Mouse (Mus musculus) left cerebral cortex, adult 11 months (tissue): ENCODE data around the gene Krt27.

ENCODE experiments used
- DNase-seq: peaks from one replicate; pipeline ENCODE4 v3.0.0; 2022; ENCODE audit warnings: low spot score

Gene Krt27

GRCm38 (mm10) chr11:99329655-99330054 lies 21.2 kb downstream of the Krt27 start:
- no peak for DNase-seq

DNA sequence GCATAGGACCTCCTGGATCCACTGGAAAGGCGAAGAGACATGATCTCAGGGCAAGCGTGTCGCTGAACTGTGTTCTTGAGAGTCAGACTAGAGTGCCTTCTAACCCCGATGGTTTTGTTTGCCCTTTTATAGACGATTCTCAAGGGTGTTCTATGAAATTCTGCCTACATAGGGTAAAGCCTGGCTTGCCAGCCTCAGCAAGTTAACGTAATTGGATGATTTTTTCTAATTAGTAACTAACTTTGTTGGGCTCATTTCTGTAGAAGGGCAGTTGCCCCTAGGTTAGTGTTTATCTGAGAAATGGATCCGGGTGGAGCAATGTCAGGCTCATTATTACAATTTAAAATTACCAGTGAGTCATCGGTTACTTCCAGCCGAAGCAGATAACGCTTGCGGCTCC lies 28.1 kb downstream of the Krt27 start, which contains the start of gene Krt25:
Gene Krt25 (minus strand): TSS at position 101 of the 400 bp plus-strand sequence.
- DNase-seq = no peak

- DNase-seq = no peak
Measured at GRCm38 (mm10) chr11:99321094-99321493, 29.8 kb downstream of the Krt27 start.

GRCm38 (mm10) chr11:99319127-99319526 lies 31.8 kb downstream of the Krt27 start:
- no peak for DNase-seq

DNA sequence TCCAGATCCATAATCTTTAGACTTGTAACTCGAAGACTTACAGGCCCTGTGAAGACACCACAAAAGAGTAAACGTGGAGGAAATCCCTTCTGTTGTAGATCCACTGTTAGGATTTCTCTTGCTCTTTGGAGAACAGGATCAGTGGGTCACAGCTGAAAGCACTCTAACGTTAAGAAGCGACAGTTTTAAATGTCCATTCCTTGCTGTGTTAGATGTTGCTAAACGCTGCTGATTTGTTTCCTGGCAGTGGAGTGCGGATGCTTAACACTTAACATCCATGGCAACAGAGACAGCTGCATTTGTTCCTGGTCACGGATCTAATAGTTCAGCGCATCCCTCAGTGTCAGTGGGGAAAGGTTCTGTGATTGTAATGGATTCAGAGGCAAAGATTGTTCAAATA lies 34.4 kb downstream of the Krt27 start:
- no peak for DNase-seq

DNA sequence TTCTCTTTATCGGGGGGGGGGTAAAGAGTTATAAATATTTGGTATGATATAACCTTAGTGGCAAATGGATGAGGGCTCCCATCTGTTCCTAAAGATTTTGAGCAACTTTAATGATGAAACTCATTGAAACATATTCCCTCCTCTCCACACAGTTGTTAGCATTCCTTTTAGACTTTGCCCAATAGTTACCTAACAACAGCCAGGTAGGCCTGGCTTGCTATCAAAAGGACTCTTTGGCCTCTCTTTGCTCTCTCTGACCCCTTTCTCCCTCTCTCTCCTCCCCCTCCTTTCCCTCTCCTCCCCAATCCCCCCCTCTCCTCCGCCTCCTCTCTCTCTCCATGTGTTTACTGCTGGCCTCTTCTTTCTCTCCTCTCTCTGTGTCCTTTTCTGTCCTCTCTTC lies 36.3 kb downstream of the Krt27 start:
- DNase-seq = no peak

DNA sequence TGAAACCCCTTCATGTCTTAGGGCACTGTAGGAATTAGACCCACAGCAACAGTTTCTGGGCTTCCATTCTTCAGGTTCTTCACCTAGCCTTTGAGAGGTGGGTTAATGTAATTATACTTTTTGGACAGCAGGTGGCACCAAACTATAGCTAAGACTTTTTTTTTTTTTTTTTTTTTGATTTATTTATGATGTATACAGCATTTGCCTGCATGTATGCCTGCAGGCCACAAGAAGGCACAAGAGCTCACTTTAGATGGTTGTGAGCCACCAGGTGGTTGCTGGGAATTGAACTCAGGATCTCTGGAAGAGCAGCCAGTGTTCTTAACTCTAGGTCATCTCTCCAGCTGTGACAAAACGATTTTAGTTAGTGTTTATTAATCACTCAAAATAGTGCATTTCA lies 40.0 kb downstream of the Krt27 start:
- no peak for DNase-seq

DNA sequence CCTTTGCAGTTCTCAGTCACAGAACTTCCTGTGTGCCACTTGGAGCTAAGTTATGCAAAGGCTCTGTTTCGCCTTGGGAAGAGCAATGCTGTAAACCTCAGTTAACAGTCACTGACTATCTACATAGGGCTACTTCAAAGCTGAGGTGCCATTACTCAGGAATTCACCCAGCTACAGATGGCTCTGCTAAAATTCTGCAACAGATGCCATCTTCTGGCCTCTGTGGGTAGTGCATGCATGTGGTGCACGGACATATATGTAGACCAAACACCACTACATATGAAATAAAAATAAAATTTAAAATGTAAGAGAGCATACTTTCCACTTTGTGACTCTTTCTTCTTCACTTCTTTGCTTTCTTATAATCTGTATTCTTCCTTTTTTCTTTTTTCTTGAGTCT lies 43.3 kb downstream of the Krt27 start:
- DNase-seq = peak; percentile 47
